Mouse (Mus musculus) intestine, embryonic 16.5 days (tissue): ENCODE measurements around the gene Rbp7. TPM values are rescaled to one million over a fixed set of nuclear protein-coding genes. Genes with fewer than 3 reads are reported as not detected.
"Not testable (repeated sequence)": the region's sequence is repeated elsewhere in the genome, so short reads cannot be mapped to it uniquely, and the experiment has no call there.

Source experiments
- ATAC-seq: fragments of 200-750 bp; cut with Nextera tagmentation; 2 replicates; pipeline ENCODE4 v1.8.0; 2017; ENCODE audit warnings: moderate TSS enrichment, moderate library complexity
- H3K27ac ChIP-seq: fragments of 300-500 bp; sonication (generic); 2 replicates; pipeline ENCODE4 v1.5.1; 2014; ENCODE audit warnings: mild to moderate bottlenecking, low read length
- H3K27me3 ChIP-seq: fragments of 300-500 bp; sonication (generic); replicated peaks from 2 replicates; pipeline ENCODE4 v1.6.1; 2014; ENCODE audit warnings: low read length, control low read depth, mixed read lengths; ENCODE audit not compliant: control insufficient read depth, insufficient read depth
- H3K36me3 ChIP-seq: fragments of 300-500 bp; sonication (generic); 2 replicates; pipeline ENCODE4 v1.6.1; 2014; ENCODE audit warnings: low read length, control low read depth; ENCODE audit not compliant: control insufficient read depth, insufficient read depth
- H3K4me1 ChIP-seq: fragments of 300-500 bp; sonication (generic); 2 replicates; pipeline ENCODE4 v1.6.1; 2014; ENCODE audit warnings: low read length, control low read depth, mixed read lengths; ENCODE audit not compliant: control insufficient read depth, insufficient read depth
- H3K4me2 ChIP-seq: fragments of 300-500 bp; sonication (generic); 2 replicates; pipeline ENCODE4 v1.6.1; 2014; ENCODE audit warnings: low read depth, low read length, control low read depth
- H3K4me3 ChIP-seq: fragments of 300-500 bp; sonication (generic); 2 replicates; pipeline ENCODE4 v1.5.1; 2014; ENCODE audit warnings: mild to moderate bottlenecking, low read length
- H3K9ac ChIP-seq: fragments of 300-500 bp; sonication (generic); 2 replicates; pipeline ENCODE4 v1.6.1; 2014; ENCODE audit warnings: low read depth, low read length
- H3K9me3 ChIP-seq: fragments of 300-500 bp; sonication (generic); 2 replicates; pipeline ENCODE4 v1.6.1; 2016; ENCODE audit warnings: low read length, control low read depth; ENCODE audit not compliant: control insufficient read depth
- WGBS: fragments of 180-500 bp; shearing (Covaris S2); extraction: QIAGEN DNeasy Blood & Tissue Kit; methylation state at CpG from one replicate; pipeline ENCODE4 v1.1.7; 2014; 5-methylcytosine and 5-hydroxymethylcytosine counted together
- polyA plus RNA-seq: library from polyadenylated mRNA; unstranded; fragments of >200 nt; fragmentation: Nextera tagmentation; extraction: Ambion mirVana; gene quantifications from 2 replicates; pipeline ENCODE4 v1.2.1, GENCODE M21; 2015

The Rbp7 gene
- polyA plus RNA-seq, 1 experiment from 2014 or later, result 2.2 TPM

- H3K9me3 ChIP-seq, result no peaks in the 10 kb centered on the region
- H3K4me3 ChIP-seq, result peak overlapping the region; percentile 34
- H3K9ac ChIP-seq, result peak overlapping the region; percentile 70
- peaks cover 9% of the 10 kb centered on the region for H3K4me1 ChIP-seq
- H3K27me3 ChIP-seq, result no peaks in the 10 kb centered on the region
- peak overlapping the region; percentile 49 for H3K4me2 ChIP-seq
- under 1% methylated on average over 36 of the region's 36 CpGs for WGBS
- ATAC-seq, result peak; percentile 98
- peak overlapping the region; percentile 94 for H3K27ac ChIP-seq
- H3K36me3 ChIP-seq, result no peaks in the 10 kb centered on the region
Measured at GRCm38 (mm10) chr4:149444964-149445701, 9.6 kb downstream of the Rbp7 start.

GRCm38 (mm10) chr4:149444465-149444864 is 10.3 kb downstream of the Rbp7 start:
- no peak overlapping the region for H3K4me2 ChIP-seq

GRCm38 (mm10) chr4:149442436-149442835 is 12.3 kb downstream of the Rbp7 start:
- no peak overlapping the region for H3K27ac ChIP-seq
- no peak overlapping the region for H3K4me2 ChIP-seq
- H3K9ac ChIP-seq, result no peak overlapping the region
- no peaks in the 10 kb centered on the region for H3K9me3 ChIP-seq
- peaks cover 9% of the 10 kb centered on the region for H3K4me1 ChIP-seq
- no peak for ATAC-seq
- no peak overlapping the region for H3K4me3 ChIP-seq
- 44% methylated on average over 3 of the region's 3 CpGs for WGBS
- no peaks in the 10 kb centered on the region for H3K36me3 ChIP-seq
- no peaks in the 10 kb centered on the region for H3K27me3 ChIP-seq

More at GRCm38 (mm10) chr4:149444465-149444864, 10.3 kb downstream of the Rbp7 start:
- H3K9me3 ChIP-seq, result no peaks in the 10 kb centered on the region
- H3K4me1 ChIP-seq, result peaks cover 9% of the 10 kb centered on the region
- no peaks in the 10 kb centered on the region for H3K36me3 ChIP-seq
- H3K9ac ChIP-seq, result peak overlapping the region; percentile 70; the same call in 1 of the 2 replicates
- no peak for ATAC-seq
- no peak overlapping the region for H3K4me3 ChIP-seq
- WGBS, result 44% methylated on average over 1 of the region's 1 CpGs
- no peaks in the 10 kb centered on the region for H3K27me3 ChIP-seq
- no peak overlapping the region for H3K27ac ChIP-seq

GRCm38 (mm10) chr4:149440576-149440975 is 14.2 kb downstream of the Rbp7 start:
- 67% methylated on average over 8 of the region's 8 CpGs for WGBS
- no peak overlapping the region for H3K27ac ChIP-seq
- H3K27me3 ChIP-seq, result no peaks in the 10 kb centered on the region
- H3K9me3 ChIP-seq, result no peaks in the 10 kb centered on the region
- H3K9ac ChIP-seq, result no peak overlapping the region
- no peak overlapping the region for H3K4me3 ChIP-seq
- no peak for ATAC-seq
- H3K4me1 ChIP-seq, result peaks cover 6% of the 10 kb centered on the region
- H3K4me2 ChIP-seq, result no peak overlapping the region
- no peaks in the 10 kb centered on the region for H3K36me3 ChIP-seq

- H3K9me3 ChIP-seq, H3K4me3 ChIP-seq, H3K9ac ChIP-seq, H3K36me3 ChIP-seq, H3K4me2 ChIP-seq, H3K27me3 ChIP-seq, ATAC-seq, H3K27ac ChIP-seq, H3K4me1 ChIP-seq: not testable (repeated sequence)
- WGBS, result 81% methylated on average over 1 of the region's 1 CpGs
Measured at GRCm38 (mm10) chr4:149431887-149432286, 22.9 kb downstream of the Rbp7 start.

GRCm38 (mm10) chr4:149429592-149429991 is 25.2 kb downstream of the Rbp7 start:
- Histone ChIP-seq H3K9ac (no peak overlapping the region), H3K36me3 (no peaks in the 10 kb centered on the region), H3K9me3 (no peaks in the 10 kb centered on the region), H3K27me3 (no peaks in the 10 kb centered on the region), H3K27ac (no peak overlapping the region), H3K4me1 (no peaks in the 10 kb centered on the region), H3K4me3 (no peak overlapping the region), H3K4me2 (no peak overlapping the region)
- WGBS, result 87% methylated on average over 5 of the region's 5 CpGs
- no peak for ATAC-seq

GRCm38 (mm10) chr4:149426325-149427199 is 28.2 kb downstream of the Rbp7 start, which contains the start of gene Ube4b:
Ube4b (minus strand) TSS chr4:149426749.
- peak within 1 kb of the TSS; percentile 82 for H3K4me3 ChIP-seq
- H3K27ac ChIP-seq, result peak within 1 kb of the TSS; percentile 96
- no peaks in the 10 kb centered on the region for H3K27me3 ChIP-seq
- no peaks in the 10 kb centered on the region for H3K9me3 ChIP-seq
- peak within 1 kb of the TSS; percentile 96 for H3K9ac ChIP-seq
- 0 out of 2 replicates have a peak, but pooled peaks cover 3% of the 10 kb centered on the region for H3K4me1 ChIP-seq
- WGBS, result under 1% methylated on average over 45 of the region's 50 CpGs
- peak; percentile 94 for ATAC-seq
- H3K36me3 ChIP-seq, result 0 out of 2 replicates have a peak, but pooled peaks cover 3% of the 10 kb centered on the region
- peak within 1 kb of the TSS; percentile 65 for H3K4me2 ChIP-seq

GRCm38 (mm10) chr4:149425801-149426292 is 28.9 kb downstream of the Rbp7 start:
- H3K27ac ChIP-seq, result peak overlapping the region; percentile 96
- 0 out of 2 replicates have a peak, but pooled peaks cover 5% of the 10 kb centered on the region for H3K4me1 ChIP-seq
- peak overlapping the region; percentile 96 for H3K9ac ChIP-seq
- peak overlapping the region; percentile 82 for H3K4me3 ChIP-seq
- no peaks in the 10 kb centered on the region for H3K9me3 ChIP-seq
- ATAC-seq, result peak; percentile 76
- H3K4me2 ChIP-seq, result peak overlapping the region; percentile 65
- under 1% methylated on average over 35 of the region's 35 CpGs for WGBS
- H3K36me3 ChIP-seq, result 0 out of 2 replicates have a peak, but pooled peaks cover 3% of the 10 kb centered on the region
- H3K27me3 ChIP-seq, result no peaks in the 10 kb centered on the region

- Histone ChIP-seq H3K36me3 (0 out of 2 replicates have a peak, but pooled peaks cover 3% of the 10 kb centered on the region), H3K4me3 (peak overlapping the region; percentile 82), H3K9ac (peak overlapping the region; percentile 55), H3K4me1 (0 out of 2 replicates have a peak, but pooled peaks cover 6% of the 10 kb centered on the region), H3K4me2 (peak overlapping the region; percentile 65), H3K9me3 (no peaks in the 10 kb centered on the region), H3K27ac (0 out of 2 replicates have a peak overlapping the region, but pooled peaks have one; percentile 15), H3K27me3 (no peaks in the 10 kb centered on the region)
- ATAC-seq, result no peak
- 1% methylated on average over 9 of the region's 9 CpGs for WGBS
Measured at GRCm38 (mm10) chr4:149424755-149425154, 30.0 kb downstream of the Rbp7 start.
